Mouse (Mus musculus) left cerebral cortex, adult 8-10 months (tissue): Measurements from ENCODE around the gene Kcnn1. TPM values are rescaled to one million over a fixed set of nuclear protein-coding genes. Genes with fewer than 3 reads are reported as not detected.
"Not testable (repeated sequence)": the region's sequence is repeated elsewhere in the genome, so short reads cannot be mapped to it uniquely, and the experiment has no call there.

Experiments used
- DNase-seq, 2 experiments: peaks; one replicate each; pipeline ENCODE4 v3.0.0; 2022; ENCODE audit warnings: low spot score in 2 of 2
- total RNA-seq, 4 experiments: library from RNA; stranded (reverse); gene quantifications; 2 replicates each; pipeline ENCODE4 v1.2.4; 2022

Gene Kcnn1
- total RNA-seq, 4 experiments from 2014 or later = 15.7 to 28.6 (median 17.7) TPM

- no peak for DNase-seq
Measured at GRCm38 (mm10) chr8:70843214-70843773, 19.8 kb downstream of the Kcnn1 start.

GRCm38 (mm10) chr8:70842484-70842883 lies 20.6 kb downstream of the Kcnn1 start:
- DNase-seq = no peak

GRCm38 (mm10) chr8:70841147-70842072 lies 21.6 kb downstream of the Kcnn1 start:
- DNase-seq = peak; percentile 76 to 98

- DNase-seq = no peak
Measured at GRCm38 (mm10) chr8:70840590-70840989, 22.5 kb downstream of the Kcnn1 start.

GRCm38 (mm10) chr8:70839408-70840351 lies 23.4 kb downstream of the Kcnn1 start, which contains the start of gene Arrdc2:
Gene Arrdc2, minus strand, starts transcription at chr8:70839720.
- peak; percentile 97 to 100 for DNase-seq

- no peak for DNase-seq
Measured at GRCm38 (mm10) chr8:70838654-70839407, 24.2 kb downstream of the Kcnn1 start.

- DNase-seq = no peak
Measured at GRCm38 (mm10) chr8:70836666-70837065, 26.4 kb downstream of the Kcnn1 start.

- DNase-seq = no peak
Measured at GRCm38 (mm10) chr8:70834071-70834470, 29.0 kb downstream of the Kcnn1 start.

GRCm38 (mm10) chr8:70833520-70833919 lies 29.5 kb downstream of the Kcnn1 start:
- DNase-seq = no peak

- DNase-seq = no peak
Measured at GRCm38 (mm10) chr8:70833018-70833482, 30.0 kb downstream of the Kcnn1 start.

- DNase-seq = no peak
Measured at GRCm38 (mm10) chr8:70832371-70832770, 30.7 kb downstream of the Kcnn1 start.

- DNase-seq = no peak
Measured at GRCm38 (mm10) chr8:70831517-70831916, 31.5 kb downstream of the Kcnn1 start.

- no peak for DNase-seq
Measured at GRCm38 (mm10) chr8:70827796-70828195, 35.3 kb downstream of the Kcnn1 start.

GRCm38 (mm10) chr8:70827010-70827409 lies 36.0 kb downstream of the Kcnn1 start:
- no peak for DNase-seq

- no peak for DNase-seq
Measured at GRCm38 (mm10) chr8:70825816-70826215, 37.2 kb downstream of the Kcnn1 start.

GRCm38 (mm10) chr8:70823802-70824201 lies 39.3 kb downstream of the Kcnn1 start:
- no peak for DNase-seq

GRCm38 (mm10) chr8:70822594-70822993 lies 40.5 kb downstream of the Kcnn1 start:
- DNase-seq = not testable (repeated sequence)

GRCm38 (mm10) chr8:70821992-70822391 lies 41.1 kb downstream of the Kcnn1 start:
- DNase-seq = no peak

GRCm38 (mm10) chr8:70821399-70821962 lies 41.6 kb downstream of the Kcnn1 start:
- DNase-seq = no peak
